Mouse (Mus musculus) adrenal gland (tissue): ENCODE measurements around the gene Klf2.

ENCODE experiments used
- intact Hi-C: fragments of 180-260 bp; cut with DNase I; formaldehyde crosslinking; loops from one replicate; pipeline ENCODE4 v1.15.1; 2025

Gene Klf2

GRCm38 (mm10) chr8:72330806-72331516, 12.1 kb downstream of the Klf2 start:
- intact Hi-C loops = no loop called here

GRCm38 (mm10) chr8:72331631-72332030, 12.8 kb downstream of the Klf2 start:
- intact Hi-C loops = no loop called here

GRCm38 (mm10) chr8:72333429-72334143, 14.8 kb downstream of the Klf2 start:
- intact Hi-C loops = no loop called here

- intact Hi-C loops = no loop called here
Observed at GRCm38 (mm10) chr8:72334144-72334641, 15.4 kb downstream of the Klf2 start.

GRCm38 (mm10) chr8:72336273-72336672, 17.4 kb downstream of the Klf2 start:
- intact Hi-C loops = no loop called here

- intact Hi-C loops = no loop called here
Observed at GRCm38 (mm10) chr8:72337034-72337433, 18.2 kb downstream of the Klf2 start.

- intact Hi-C loops = no loop called here
Observed at GRCm38 (mm10) chr8:72342556-72343300, 23.9 kb downstream of the Klf2 start.

GRCm38 (mm10) chr8:72343725-72344124, 24.9 kb downstream of the Klf2 start:
- intact Hi-C loops = no loop called here

GRCm38 (mm10) chr8:72347553-72347952, 28.7 kb downstream of the Klf2 start:
- intact Hi-C loops = no loop called here

- intact Hi-C loops = no loop called here
Observed at GRCm38 (mm10) chr8:72348114-72348513, 29.3 kb downstream of the Klf2 start.

GRCm38 (mm10) chr8:72348956-72349355, 30.1 kb downstream of the Klf2 start:
- intact Hi-C loops = no loop called here

- intact Hi-C loops = no loop called here
Observed at GRCm38 (mm10) chr8:72349838-72350237, 31.0 kb downstream of the Klf2 start.

GRCm38 (mm10) chr8:72350727-72351126, 31.9 kb downstream of the Klf2 start:
- intact Hi-C loops = no loop called here

- intact Hi-C loops = no loop called here
Observed at GRCm38 (mm10) chr8:72351405-72352005, 32.7 kb downstream of the Klf2 start.

- intact Hi-C loops = no loop called here
Observed at GRCm38 (mm10) chr8:72352951-72353699, 34.3 kb downstream of the Klf2 start.

GRCm38 (mm10) chr8:72353700-72354045, 34.8 kb downstream of the Klf2 start:
- intact Hi-C loops = no loop called here

GRCm38 (mm10) chr8:72354272-72354671, 35.4 kb downstream of the Klf2 start:
- intact Hi-C loops = no loop called here

GRCm38 (mm10) chr8:72356593-72356992, 37.8 kb downstream of the Klf2 start:
- intact Hi-C loops = no loop called here

- intact Hi-C loops = no loop called here
Observed at GRCm38 (mm10) chr8:72360162-72360561, 41.3 kb downstream of the Klf2 start.

GRCm38 (mm10) chr8:72362754-72363153, 43.9 kb downstream of the Klf2 start:
- intact Hi-C loops = no loop called here

- intact Hi-C loops = no loop called here
Observed at GRCm38 (mm10) chr8:72363457-72363856, 44.6 kb downstream of the Klf2 start.
